Mouse (Mus musculus): ENCODE data around the gene Ccnl2.

GRCm38 (mm10) chr4:155849391-155849790 lies 37.1 kb downstream of the Ccnl2 start:
- no peak for TF ChIP-seq MYOG (IDR thresholded peaks at IDR 0.05; ENCODE audit: control insufficient read depth in 1 of 3, insufficient read depth in 1 of 3, insufficient read length in 2 of 3, low read depth in 2 of 3)
- TF ChIP-seq POLR2A (IDR thresholded peaks at IDR 0.05; ENCODE audit: insufficient read length, low read depth): no peak
- no peak for TF ChIP-seq E2F4 (IDR thresholded peaks at IDR 0.05; ENCODE audit: insufficient read depth)
- TF ChIP-seq USF1 (IDR thresholded peaks at IDR 0.05; ENCODE audit: low read depth): no peak
- no peak for TF ChIP-seq POLR2AphosphoS2 (IDR thresholded peaks at IDR 0.05; ENCODE audit: insufficient read length, low read depth)
- TF ChIP-seq SRF (IDR thresholded peaks at IDR 0.05; ENCODE audit: control insufficient read depth, insufficient read length, low read depth): no peak
- no peak for TF ChIP-seq CEBPB (IDR thresholded peaks at IDR 0.05; ENCODE audit: insufficient read depth, poor library complexity, severe bottlenecking)
- no peak for TF ChIP-seq TCF3 (IDR thresholded peaks at IDR 0.05; ENCODE audit: insufficient read length, low read depth)
- no peak for TF ChIP-seq MAX (IDR thresholded peaks at IDR 0.05; ENCODE audit: low read depth)
- no peak for TF ChIP-seq REST (IDR thresholded peaks at IDR 0.05; ENCODE audit: insufficient read depth, insufficient read length)

All from myocyte (in vitro differentiated cells).